Mouse (Mus musculus) brain, embryonic 14.5 days (tissue): ENCODE measurements around the gene Hmga2. TPM values are rescaled to one million over a fixed set of nuclear protein-coding genes. Genes with fewer than 3 reads are reported as not detected.

ENCODE experiments used
- DNase-seq: peaks from one replicate; pipeline ENCODE4 v3.0.0-alpha.2; 2011; ENCODE audit warnings: low read depth
- CTCF ChIP-seq: fragments of 200-500 bp; IDR thresholded peaks from 2 replicates; pipeline ENCODE4 v1.5.1; 2012; ENCODE audit warnings: inconsistent platforms, mild to moderate bottlenecking, moderate library complexity, borderline replicate concordance; ENCODE audit not compliant: insufficient read depth, insufficient read length; ENCODE audit errors: extremely low read depth
- POLR2A ChIP-seq: fragments of 200-500 bp; IDR thresholded peaks from 2 replicates; pipeline ENCODE4 v1.6.1; 2012; ENCODE audit warnings: mild to moderate bottlenecking, inconsistent platforms, borderline replicate concordance; ENCODE audit not compliant: poor library complexity, insufficient read depth, insufficient read length, severe bottlenecking; ENCODE audit errors: extremely low read depth
- polyA plus RNA-seq: library from polyadenylated mRNA; depleted of rRNA; stranded (reverse); fragments of >200 nt; gene quantifications from 2 replicates; pipeline ENCODE4 v1.2.3, GENCODE M21; 2012

The Hmga2 gene
- polyA plus RNA-seq, 1 experiment = 8.1 TPM

DNA sequence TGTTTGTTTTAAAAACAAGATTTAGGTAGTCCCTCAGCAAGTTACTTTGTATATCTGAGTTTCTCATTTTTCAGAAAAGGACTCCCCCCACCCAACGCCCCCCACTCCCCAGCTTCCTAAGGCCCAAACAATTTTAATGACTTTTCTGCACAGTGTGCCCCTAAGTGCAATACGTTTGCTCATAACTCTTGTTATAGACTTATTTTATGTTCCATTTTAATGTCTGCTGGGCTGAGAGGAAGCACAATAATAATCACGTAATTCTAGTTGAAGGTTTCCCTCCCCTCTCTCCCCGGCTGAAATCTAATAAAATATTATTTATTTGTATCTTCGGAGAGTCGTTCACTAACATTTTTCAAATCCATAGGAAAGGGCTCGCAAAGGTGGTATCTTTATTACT, 58.1 kb downstream of the Hmga2 start:
- no peak for DNase-seq
- TF ChIP-seq CTCF (no peak), POLR2A (no peak)

GRCm38 (mm10) chr10:120417488-120418118, 58.7 kb downstream of the Hmga2 start:
- peak; percentile 86 for DNase-seq
- no peak for TF ChIP-seq POLR2A
- no peak for TF ChIP-seq CTCF

- peak; percentile 92 for DNase-seq
- no peak for TF ChIP-seq POLR2A
- no peak for TF ChIP-seq CTCF
These were observed 59.2 kb downstream of the Hmga2 start for GRCm38 (mm10) chr10:120417116-120417487.

GRCm38 (mm10) chr10:120416628-120417027, 59.6 kb downstream of the Hmga2 start:
- peak; percentile 58 for DNase-seq
- TF ChIP-seq POLR2A = no peak
- no peak for TF ChIP-seq CTCF

DNA sequence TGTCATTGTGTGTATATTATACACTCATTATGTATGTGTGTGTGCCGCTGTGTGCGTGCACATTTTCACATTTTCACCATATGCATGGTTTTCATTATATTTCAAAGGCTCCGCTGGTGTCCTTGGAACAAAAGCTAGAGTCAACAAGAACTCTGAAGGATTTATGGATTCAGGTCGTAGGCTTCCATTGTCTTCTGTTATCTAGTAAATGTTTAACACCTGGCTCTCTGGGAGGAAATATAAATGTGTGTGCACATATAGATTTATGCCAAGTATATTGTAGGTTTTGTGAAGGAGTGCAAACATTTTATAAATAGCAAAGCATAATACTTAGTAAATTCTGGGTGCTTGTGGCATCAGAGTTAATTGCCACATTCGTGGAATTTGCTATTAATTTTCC, 64.1 kb downstream of the Hmga2 start:
- TF ChIP-seq CTCF (no peak), POLR2A (no peak)
- no peak for DNase-seq

DNA sequence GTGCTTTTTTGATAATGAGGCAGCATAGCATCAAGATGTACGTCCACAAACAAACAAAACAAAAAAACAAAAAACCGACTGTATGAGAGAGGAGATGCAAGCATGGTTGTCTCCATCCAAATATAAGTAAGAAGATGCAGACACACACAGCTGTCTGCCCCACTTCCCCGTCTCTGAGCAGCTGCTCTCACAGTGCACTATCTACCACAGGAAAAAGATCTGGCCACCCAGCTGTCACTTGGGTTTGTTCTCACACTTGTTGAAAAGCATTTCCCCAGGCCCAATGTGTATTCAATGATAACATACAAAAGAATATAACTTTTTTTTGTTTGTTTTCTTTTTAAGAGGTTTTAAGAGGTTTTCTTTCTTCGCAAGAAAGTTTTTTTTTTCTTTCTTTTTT, 65.3 kb downstream of the Hmga2 start:
- no peak for TF ChIP-seq POLR2A
- TF ChIP-seq CTCF = no peak
- DNase-seq = no peak

- TF ChIP-seq CTCF (no peak), POLR2A (no peak)
- DNase-seq = no peak
These were observed 67.1 kb downstream of the Hmga2 start for GRCm38 (mm10) chr10:120409131-120409530.

DNA sequence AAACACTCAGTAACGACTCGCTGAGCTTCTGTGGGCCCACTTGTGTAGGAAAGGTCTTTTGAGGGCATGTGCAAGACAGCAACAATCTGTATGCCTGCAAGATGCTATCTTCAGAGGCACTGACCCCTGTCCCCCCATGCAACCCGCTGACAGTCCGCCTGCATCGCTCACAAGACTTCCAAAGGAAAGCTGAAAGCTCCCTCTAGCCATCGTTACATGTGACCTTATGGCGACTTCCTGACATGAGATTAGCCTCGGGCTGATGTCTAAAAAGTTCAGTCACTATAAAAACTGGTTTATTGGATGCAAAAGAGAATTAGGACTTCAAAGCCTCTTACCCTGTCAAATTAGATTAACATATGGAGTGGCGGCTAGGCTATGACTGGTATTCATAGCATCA, 69.0 kb downstream of the Hmga2 start:
- DNase-seq = no peak
- no peak for TF ChIP-seq CTCF
- TF ChIP-seq POLR2A = no peak

GRCm38 (mm10) chr10:120406038-120406437, 70.2 kb downstream of the Hmga2 start:
- DNase-seq = peak; percentile 52
- no peak for TF ChIP-seq POLR2A
- TF ChIP-seq CTCF = no peak

- no peak for DNase-seq
- no peak for TF ChIP-seq CTCF
- TF ChIP-seq POLR2A = no peak
These were observed 70.9 kb downstream of the Hmga2 start for GRCm38 (mm10) chr10:120405322-120405721.

DNA sequence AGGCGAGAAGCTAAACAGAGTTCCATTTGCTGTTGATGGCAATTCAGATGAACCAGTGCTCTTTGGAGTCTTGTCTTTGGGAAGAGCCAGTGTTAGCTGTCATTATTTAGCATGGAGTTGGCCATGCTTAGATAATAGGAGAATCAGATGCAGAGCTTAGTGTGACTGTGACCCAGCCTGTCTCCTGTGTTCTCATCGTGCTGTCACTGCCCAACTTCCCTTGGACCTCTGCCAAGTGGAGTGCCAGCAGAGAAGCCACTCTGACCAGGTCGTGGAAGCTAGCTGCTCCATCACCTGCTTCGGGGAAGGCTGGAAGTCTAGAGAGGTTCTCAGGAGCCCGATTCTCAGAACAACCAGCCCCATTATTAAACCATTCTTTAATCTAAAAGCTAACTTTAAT, 73.3 kb downstream of the Hmga2 start:
- DNase-seq = no peak
- TF ChIP-seq CTCF (no peak), POLR2A (no peak)

DNA sequence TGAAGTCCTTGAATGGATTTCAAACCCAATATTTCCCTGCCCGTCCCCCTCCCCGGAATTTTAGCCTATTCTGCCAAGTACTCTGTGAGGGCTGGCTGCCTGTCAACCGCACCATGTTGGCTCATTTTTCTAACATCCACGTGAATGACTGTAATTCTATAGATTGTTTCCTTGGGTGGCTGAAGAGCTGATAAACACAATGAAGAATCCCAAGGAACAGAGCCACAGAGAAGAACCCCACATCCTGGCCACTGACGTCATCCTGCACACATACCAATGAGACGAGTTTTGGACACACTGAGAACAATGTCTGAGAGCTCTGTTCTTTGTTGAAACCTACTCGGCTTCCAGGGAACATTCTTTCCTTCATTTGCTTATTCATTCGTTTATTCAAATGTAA, 74.5 kb downstream of the Hmga2 start:
- DNase-seq = peak; percentile 90
- TF ChIP-seq CTCF (no peak), POLR2A (no peak)
